Mouse (Mus musculus) kidney, adult 10 weeks (tissue): Measurements from ENCODE around the gene Pfn1. TPM values are rescaled to one million over a fixed set of nuclear protein-coding genes. Genes with fewer than 3 reads are reported as not detected.

Experiments
- polyA plus RNA-seq: library from polyadenylated mRNA; stranded (reverse); fragments of 350-450 nt; fragmentation: Illumina TruSeq; extraction: RNeasy Lipid Tissue Mini Kit (QIAGEN cat#74804); gene quantifications from one replicate; pipeline ENCODE4 v1.2.3, GENCODE M21; 2014; ENCODE audit warnings: low read depth, low replicate concordance

Pfn1 gene
- 46.9 TPM for polyA plus RNA-seq

GRCm38 (mm10) chr11:70654198-70654922 lies at the start of gene Pfn1:
Gene Pfn1, minus strand, starts transcription at chr11:70654644.

GRCm38 (mm10) chr11:70699722-70700556 lies 45.5 kb upstream of the Pfn1 start, which contains the start of the genes Inca1 and Kif1c:
Gene Inca1, minus strand, starts transcription at chr11:70700155.
Gene Kif1c, plus strand, starts transcription at chr11:70700548.

GRCm38 (mm10) chr11:70687601-70688199 lies 33.3 kb upstream of the Pfn1 start, which contains the start of gene Camta2:
Gene Camta2, minus strand, starts transcription at chr11:70688105.

GRCm38 (mm10) chr11:70668771-70669505 lies 14.5 kb upstream of the Pfn1 start, which contains the start of gene Spag7:
Gene Spag7, minus strand, starts transcription at chr11:70669416.

GRCm38 (mm10) chr11:70656964-70657363 lies 2.5 kb upstream of the Pfn1 start, which contains the start of gene Eno3:
Gene Eno3, plus strand, starts transcription at chr11:70657202.

GRCm38 (mm10) chr11:70646691-70647650 lies 7.5 kb downstream of the Pfn1 start, which contains the start of the genes Rnf167 and Slc25a11:
Gene Rnf167, plus strand, starts transcription at chr11:70647235.
Gene Slc25a11, minus strand, starts transcription at chr11:70647479.

GRCm38 (mm10) chr11:70638714-70639278 lies 15.6 kb downstream of the Pfn1 start, which contains the start of gene Gp1ba:
Gene Gp1ba, plus strand, starts transcription at chr11:70639122.

GRCm38 (mm10) chr11:70619101-70619500 lies 35.3 kb downstream of the Pfn1 start, which contains the start of gene Chrne:
Gene Chrne, minus strand, starts transcription at chr11:70619216.

GRCm38 (mm10) chr11:70615516-70616093 lies 38.8 kb downstream of the Pfn1 start, which contains the start of gene 4930544D05Rik:
Gene 4930544D05Rik, plus strand, starts transcription at chr11:70615848.

Other genes with a start within 250 kb of the Pfn1 start
- gene Pelp1, start 244.6 kb downstream of the Pfn1 start, polyA plus RNA-seq = 3.9 TPM
- gene Arrb2, start 222.0 kb downstream of the Pfn1 start, polyA plus RNA-seq = 1.1 TPM
- gene Med11, start 202.7 kb downstream of the Pfn1 start, polyA plus RNA-seq = 7.0 TPM
- 0.77 TPM for gene Zmynd15, start 195.2 kb downstream of the Pfn1 start, polyA plus RNA-seq
- gene Cxcl16, start 194.7 kb downstream of the Pfn1 start, polyA plus RNA-seq = 26.7 TPM
- gene Tm4sf5, start 149.4 kb downstream of the Pfn1 start, polyA plus RNA-seq = not detected
- not detected for gene Vmo1, start 140.0 kb downstream of the Pfn1 start, polyA plus RNA-seq
- not detected for gene Gltpd2, start 135.4 kb downstream of the Pfn1 start, polyA plus RNA-seq
- gene Psmb6, start 129.3 kb downstream of the Pfn1 start, polyA plus RNA-seq = 19.2 TPM
- gene Gm40193, start 121.7 kb downstream of the Pfn1 start, polyA plus RNA-seq = not detected
- 0.89 TPM for gene Pld2, start 114.6 kb downstream of the Pfn1 start, polyA plus RNA-seq
- 4.5 TPM for gene Mink1, start 91.8 kb downstream of the Pfn1 start, polyA plus RNA-seq
- gene 4930544D05Rik, start 38.8 kb downstream of the Pfn1 start, polyA plus RNA-seq = not detected
- gene Chrne, start 35.4 kb downstream of the Pfn1 start, polyA plus RNA-seq = not detected
- gene Gp1ba, start 15.5 kb downstream of the Pfn1 start, polyA plus RNA-seq = not detected
- gene Rnf167, start 7.4 kb downstream of the Pfn1 start, polyA plus RNA-seq = 29.6 TPM
- gene Slc25a11, start 7.2 kb downstream of the Pfn1 start, polyA plus RNA-seq = 60.0 TPM
- 1.1 TPM for gene Eno3, start 2.6 kb upstream of the Pfn1 start, polyA plus RNA-seq
- 30.8 TPM for gene Spag7, start 14.8 kb upstream of the Pfn1 start, polyA plus RNA-seq
- 0.69 TPM for gene Camta2, start 33.5 kb upstream of the Pfn1 start, polyA plus RNA-seq
- gene Inca1, start 45.5 kb upstream of the Pfn1 start, polyA plus RNA-seq = 1.6 TPM
- 13.8 TPM for gene Kif1c, start 45.9 kb upstream of the Pfn1 start, polyA plus RNA-seq
- gene Zfp3, start 109.6 kb upstream of the Pfn1 start, polyA plus RNA-seq = 3.5 TPM
- 1.7 TPM for gene Scimp, start 157.9 kb upstream of the Pfn1 start, polyA plus RNA-seq
- gene Rabep1, start 190.1 kb upstream of the Pfn1 start, polyA plus RNA-seq = 60.4 TPM